In the genomic region with DNA sequence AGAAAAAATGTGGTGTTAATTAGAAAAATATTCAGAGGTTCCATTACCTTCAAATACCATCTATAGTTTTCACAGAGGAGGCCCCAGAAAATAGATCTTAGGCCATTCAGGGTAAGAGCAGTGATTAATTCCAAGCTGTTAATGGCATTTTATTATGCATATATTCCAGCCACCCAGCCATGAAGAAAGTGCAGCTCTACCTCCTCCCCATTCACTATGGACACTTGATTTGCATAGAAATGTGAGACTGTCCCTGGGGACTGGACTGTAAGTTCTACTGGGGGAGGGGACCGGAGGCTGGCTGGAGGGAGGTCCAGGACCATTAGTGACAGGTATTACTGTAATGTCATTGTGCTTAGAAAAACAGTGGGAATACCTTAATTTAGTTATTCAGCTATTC, we compare ENCODE assay signal across 19 mouse cellular contexts.
DNase-seq lines count a peak whose midpoint lies in the region; ATAC-seq lines count a peak whose summit lies in the region.
"Had no signal": no experiment of that assay in that cellular context is flagged by ENCODE, and none has a peak within 500 bp of the region (broad histone marks: within the 10 kb centered on the region; RNA-seq: fewer than 3 reads in every experiment).

No protein-coding gene starts in this region.

- peaks cover 23% of the 10 kb centered on the region for H3K4me1 ChIP-seq in hindbrain, embryonic 12.5 days
- H3K4me1 ChIP-seq in hindbrain, embryonic 16.5 days (ENCODE audit: control insufficient read depth, insufficient read depth, low read depth, low read length): no peaks in the 10 kb centered on the region
- no peaks in the 10 kb centered on the region for H3K4me1 ChIP-seq in kidney, embryonic 14.5 days (ENCODE audit: control insufficient read depth, insufficient read depth, low read length)
- peaks cover 5% of the 10 kb centered on the region; the same call in 1 of the 2 replicates for H3K4me1 ChIP-seq in neural tube, embryonic 11.5 days (ENCODE audit: control insufficient read depth, insufficient read depth, low read length)

- H3K9ac ChIP-seq in hindbrain, embryonic 12.5 days: no peak overlapping the region
- H3K9ac ChIP-seq in hindbrain, embryonic 16.5 days (ENCODE audit: low read depth, low read length): no peak overlapping the region
- H3K9ac ChIP-seq in kidney, embryonic 14.5 days (ENCODE audit: low read depth, low read length): no peak overlapping the region
- no peak overlapping the region for H3K9ac ChIP-seq in neural tube, embryonic 11.5 days (ENCODE audit: low read length)
- H3K9ac ChIP-seq: embryonic facial prominence, embryonic 12.5 days; forebrain, embryonic 13.5 days; heart, embryonic 13.5 days; hindbrain, embryonic 13.5 days had no signal

- peak; percentile 65 for ATAC-seq in hindbrain, embryonic 12.5 days (ENCODE audit: low FRiP score)
- no peak for ATAC-seq in hindbrain, embryonic 16.5 days
- ATAC-seq in kidney, embryonic 14.5 days (ENCODE audit: low FRiP score, low TSS enrichment): no peak
- ATAC-seq in neural tube, embryonic 11.5 days (ENCODE audit: insufficient read depth, low FRiP score, low TSS enrichment): 0 out of 2 replicates have a peak, but pooled peaks have one; percentile 33
- ATAC-seq: forebrain, embryonic 13.5 days had no signal

- H3K27ac ChIP-seq in hindbrain, embryonic 12.5 days: no peak overlapping the region
- no peak overlapping the region for H3K27ac ChIP-seq in hindbrain, embryonic 16.5 days (ENCODE audit: low read depth, low read length)
- no peak overlapping the region for H3K27ac ChIP-seq in kidney, embryonic 14.5 days (ENCODE audit: low read depth, low read length)
- H3K27ac ChIP-seq in neural tube, embryonic 11.5 days (ENCODE audit: low read depth, low read length): no peak overlapping the region
- H3K27ac ChIP-seq: embryonic facial prominence, embryonic 12.5 days; forebrain, embryonic 13.5 days; heart, embryonic 13.5 days; hindbrain, embryonic 13.5 days had no signal

- H3K4me2 ChIP-seq in hindbrain, embryonic 12.5 days (replicated peaks): no peak overlapping the region
- no peak overlapping the region for H3K4me2 ChIP-seq in hindbrain, embryonic 16.5 days (ENCODE audit: low read length)
- no peak overlapping the region for H3K4me2 ChIP-seq in kidney, embryonic 14.5 days (replicated peaks; ENCODE audit: low read depth, low read length)
- no peak overlapping the region for H3K4me2 ChIP-seq in neural tube, embryonic 11.5 days (ENCODE audit: low read depth)
- H3K4me2 ChIP-seq: embryonic facial prominence, embryonic 12.5 days; forebrain, embryonic 13.5 days; heart, embryonic 13.5 days; hindbrain, embryonic 13.5 days had no signal

- H3K4me3 ChIP-seq in hindbrain, embryonic 12.5 days: no peak overlapping the region
- H3K4me3 ChIP-seq in hindbrain, embryonic 16.5 days (ENCODE audit: low read length): no peak overlapping the region
- H3K4me3 ChIP-seq in kidney, embryonic 14.5 days (ENCODE audit: low read length): no peak overlapping the region
- no peak overlapping the region for H3K4me3 ChIP-seq in neural tube, embryonic 11.5 days (ENCODE audit: low read depth, low read length)
- H3K4me3 ChIP-seq: embryonic facial prominence, embryonic 12.5 days; forebrain, embryonic 13.5 days; heart, embryonic 13.5 days; hindbrain, embryonic 13.5 days had no signal

- no peaks in the 10 kb centered on the region for H3K9me3 ChIP-seq in hindbrain, embryonic 12.5 days (replicated peaks)
- no peaks in the 10 kb centered on the region for H3K9me3 ChIP-seq in hindbrain, embryonic 16.5 days (ENCODE audit: control insufficient read depth, low read length)
- no peaks in the 10 kb centered on the region for H3K9me3 ChIP-seq in kidney, embryonic 14.5 days (ENCODE audit: control insufficient read depth, low read length)
- no peaks in the 10 kb centered on the region for H3K9me3 ChIP-seq in neural tube, embryonic 11.5 days (ENCODE audit: control insufficient read depth, low read length)
- H3K9me3 ChIP-seq: embryonic facial prominence, embryonic 12.5 days; forebrain, embryonic 13.5 days; G1E; heart, embryonic 13.5 days; hindbrain, embryonic 13.5 days had no signal

- DNase-seq in kidney, postnatal 14 days: peak; percentile 26
- DNase-seq in neural tube, embryonic 11.5 days (ENCODE audit: low spot score): no peak
- no peak for DNase-seq in neural tube, embryonic 10.5 days (ENCODE audit: extremely low spot score, low spot score)
- DNase-seq in cerebellum, postnatal 10 days: no peak
- DNase-seq: adrenal gland, adult 8-10 months; adrenal gland, postnatal 36 days; cerebellum, adult 11 months; cerebellum, adult 8-10 months; gastrocnemius, postnatal 36 days; heart, adult 11 months; heart, postnatal 36 days had no signal

- no peaks in the 10 kb centered on the region for H3K27me3 ChIP-seq in hindbrain, embryonic 12.5 days
- H3K27me3 ChIP-seq in hindbrain, embryonic 16.5 days (replicated peaks; ENCODE audit: control insufficient read depth, insufficient read depth, low read length): no peaks in the 10 kb centered on the region
- H3K27me3 ChIP-seq in kidney, embryonic 14.5 days (ENCODE audit: control insufficient read depth, insufficient read depth, low read length): no peaks in the 10 kb centered on the region
- no peaks in the 10 kb centered on the region for H3K27me3 ChIP-seq in neural tube, embryonic 11.5 days (ENCODE audit: control insufficient read depth, insufficient read depth, low read length)
- H3K27me3 ChIP-seq: embryonic facial prominence, embryonic 12.5 days; forebrain, embryonic 13.5 days; heart, embryonic 13.5 days; hindbrain, embryonic 13.5 days had no signal

- no peaks in the 10 kb centered on the region for H3K36me3 ChIP-seq in hindbrain, embryonic 12.5 days
- H3K36me3 ChIP-seq in hindbrain, embryonic 16.5 days (ENCODE audit: control insufficient read depth, insufficient read depth, low read length): no peaks in the 10 kb centered on the region
- H3K36me3 ChIP-seq in kidney, embryonic 14.5 days (ENCODE audit: control insufficient read depth, insufficient read depth, low read length): no peaks in the 10 kb centered on the region
- H3K36me3 ChIP-seq in neural tube, embryonic 11.5 days (ENCODE audit: control insufficient read depth, insufficient read depth, low read length): no peaks in the 10 kb centered on the region
- H3K36me3 ChIP-seq: embryonic facial prominence, embryonic 12.5 days; G1E; heart, embryonic 13.5 days; hindbrain, embryonic 13.5 days had no signal

- WGBS in hindbrain, embryonic 12.5 days: 32% methylated on average over 1 of the region's 1 CpGs
- 20% methylated on average over 1 of the region's 1 CpGs for WGBS in hindbrain, embryonic 16.5 days
- WGBS in kidney, embryonic 14.5 days: 48% methylated on average over 1 of the region's 1 CpGs
- 68% methylated on average over 1 of the region's 1 CpGs for WGBS in neural tube, embryonic 11.5 days

Comparison
In these comparisons a context has a peak if more than half of its experiments do, and no peak if none do; other contexts are left out.
1. ATAC-seq: peak in hindbrain, embryonic 12.5 days (single experiment) and neural tube, embryonic 11.5 days (single experiment); none in hindbrain, embryonic 16.5 days (single experiment) and kidney, embryonic 14.5 days (single experiment).